Mouse (Mus musculus): ENCODE measurements around the gene Sf3b1. TPM values are rescaled to one million over a fixed set of nuclear protein-coding genes. Genes with fewer than 3 reads are reported as not detected.
A peak's percentile ranks its signal among the peaks of the same experiment; 100 is the strongest.
"Not testable (repeated sequence)": the region's sequence is repeated elsewhere in the genome, so short reads cannot be mapped to it uniquely, and the experiment has no call there.

The Sf3b1 gene
- polyA plus RNA-seq, 1 experiment from 2014 or later = 301 TPM

DNA sequence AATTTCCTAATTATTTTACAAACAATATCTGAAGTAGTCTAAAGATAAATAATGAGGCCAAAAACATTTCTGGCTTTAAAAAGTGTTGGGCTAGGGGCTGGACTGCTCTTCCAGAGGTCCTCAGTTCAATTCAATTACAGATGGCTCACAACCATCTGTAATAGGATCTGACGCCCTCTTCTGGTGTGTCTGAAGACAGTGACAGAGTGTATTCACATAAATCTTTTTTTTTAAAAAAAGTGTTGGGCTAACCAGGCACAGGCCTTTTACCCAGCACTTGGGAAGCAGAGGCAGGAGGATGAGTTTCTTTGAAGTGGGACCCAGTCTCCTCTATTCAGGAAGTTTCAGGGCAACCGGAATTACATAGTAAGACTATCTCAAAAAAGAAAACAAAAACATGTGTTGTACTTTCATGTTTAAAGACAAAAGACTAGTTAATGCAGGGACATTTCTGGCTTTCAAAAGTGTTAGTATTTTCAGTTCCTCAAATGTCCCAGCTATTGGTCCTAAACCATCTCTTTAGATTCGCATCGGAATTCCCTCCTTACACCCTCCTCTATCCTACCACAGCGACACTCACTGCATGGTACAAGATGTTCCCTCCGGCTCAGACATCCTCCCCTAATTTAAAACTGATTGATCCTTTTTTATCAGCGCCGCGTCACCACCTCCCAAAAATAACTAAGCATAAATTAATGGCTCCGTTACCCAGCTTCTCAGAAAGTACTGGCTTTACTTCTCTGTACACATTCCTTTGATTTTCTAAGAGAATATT lies 1.4 kb downstream of the Sf3b1 start:
- ATAC-seq (replicated peaks; ENCODE audit: low FRiP score) = no peak
- Histone ChIP-seq H3K9me3 (replicated peaks) (no peaks in the 10 kb centered on the region), H3K27me3 (no peaks in the 10 kb centered on the region), H3K4me3 (replicated peaks) (peak overlapping the region; percentile 87), H3K9ac (peak overlapping the region; percentile 95), H3K36me3 (peaks cover 9% of the 10 kb centered on the region; the same call in 1 of the 2 replicates), H3K4me1 (peaks cover 8% of the 10 kb centered on the region), H3K27ac (peak overlapping the region; percentile 91; the same call in 1 of the 2 replicates), H3K4me2 (peak overlapping the region; percentile 71)
- WGBS = 7% methylated on average over 10 of the region's 10 CpGs

DNA sequence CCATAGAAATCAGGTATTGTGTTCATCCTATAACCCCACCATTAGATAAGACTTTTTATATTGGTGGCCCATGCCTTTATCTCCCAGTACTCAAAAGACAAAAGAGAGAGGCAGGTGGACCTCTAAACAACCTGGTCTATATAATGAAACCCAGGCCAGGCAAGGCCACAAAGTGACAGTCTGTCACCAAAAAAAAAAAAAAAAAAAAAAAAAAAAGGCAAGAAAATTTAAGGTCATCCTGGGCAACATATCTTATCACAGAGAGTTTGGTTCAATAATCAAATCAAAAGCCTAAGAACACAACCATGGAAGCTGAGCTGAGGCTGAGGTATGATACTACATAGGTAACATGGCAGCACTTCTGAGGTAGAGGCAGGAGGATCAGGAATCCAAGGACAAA lies 5.4 kb downstream of the Sf3b1 start:
- Histone ChIP-seq H3K27ac (no peak overlapping the region), H3K9me3 (replicated peaks) (no peaks in the 10 kb centered on the region), H3K4me1 (peaks cover 8% of the 10 kb centered on the region), H3K36me3 (peaks cover 34% of the 10 kb centered on the region), H3K27me3 (no peaks in the 10 kb centered on the region), H3K4me2 (no peak overlapping the region), H3K4me3 (replicated peaks) (no peak overlapping the region), H3K9ac (no peak overlapping the region)
- ATAC-seq (replicated peaks; ENCODE audit: low FRiP score) = no peak

DNA sequence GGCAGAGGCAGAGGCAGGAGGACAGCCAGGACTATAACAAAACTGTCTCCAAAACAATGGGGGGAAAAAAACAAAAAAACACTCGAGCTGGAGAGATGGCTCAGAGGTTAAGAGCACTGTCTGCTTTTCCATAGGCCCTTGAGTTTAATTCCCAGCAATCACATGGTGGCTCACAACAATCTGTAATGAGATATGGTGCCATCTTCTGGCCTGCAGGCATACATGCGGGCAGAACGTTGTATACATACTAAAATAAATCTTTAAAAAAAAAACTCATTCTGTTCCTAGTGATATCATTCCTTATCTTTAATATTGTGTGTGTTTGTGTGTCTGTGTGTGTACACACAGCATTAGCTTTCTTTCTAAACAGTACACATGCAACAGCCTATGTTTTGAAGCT lies 14.8 kb downstream of the Sf3b1 start:
- H3K4me1 ChIP-seq = no peaks in the 10 kb centered on the region
- no peak for ATAC-seq (replicated peaks; ENCODE audit: low FRiP score)
- peaks cover 86% of the 10 kb centered on the region for H3K36me3 ChIP-seq
- no peak overlapping the region for H3K4me3 ChIP-seq (replicated peaks)
- H3K9ac ChIP-seq = no peak overlapping the region
- 71% methylated on average over 3 of the region's 3 CpGs for WGBS
- H3K9me3 ChIP-seq (replicated peaks) = no peaks in the 10 kb centered on the region
- H3K27me3 ChIP-seq = no peaks in the 10 kb centered on the region
- no peak overlapping the region for H3K4me2 ChIP-seq
- H3K27ac ChIP-seq = no peak overlapping the region

DNA sequence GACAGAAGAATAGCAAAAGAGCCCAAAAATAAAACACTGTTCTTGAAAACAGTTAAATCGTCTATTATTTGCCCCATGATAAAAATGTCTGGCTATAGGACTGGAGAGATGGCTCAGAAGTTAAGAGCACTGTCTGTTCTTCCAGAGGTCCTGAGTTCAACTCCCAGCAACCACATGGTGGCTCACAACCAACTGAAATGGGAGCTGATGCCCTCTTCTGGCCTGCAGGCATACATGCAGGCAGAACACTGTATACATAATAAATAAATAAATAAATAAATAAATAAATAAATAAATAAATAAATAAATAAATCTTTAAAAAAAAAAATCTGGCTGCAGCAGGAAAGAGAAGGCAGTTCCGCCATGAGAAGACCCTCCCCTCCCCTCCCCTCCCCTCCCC lies 19.0 kb downstream of the Sf3b1 start:
- not testable (repeated sequence) for ATAC-seq (replicated peaks; ENCODE audit: low FRiP score); H3K4me2 ChIP-seq; H3K4me3 ChIP-seq (replicated peaks); H3K9me3 ChIP-seq (replicated peaks); H3K27ac ChIP-seq; H3K4me1 ChIP-seq; H3K9ac ChIP-seq; H3K27me3 ChIP-seq
- peaks cover 85% of the 10 kb centered on the region for H3K36me3 ChIP-seq
- WGBS = 86% methylated on average over 2 of the region's 2 CpGs

DNA sequence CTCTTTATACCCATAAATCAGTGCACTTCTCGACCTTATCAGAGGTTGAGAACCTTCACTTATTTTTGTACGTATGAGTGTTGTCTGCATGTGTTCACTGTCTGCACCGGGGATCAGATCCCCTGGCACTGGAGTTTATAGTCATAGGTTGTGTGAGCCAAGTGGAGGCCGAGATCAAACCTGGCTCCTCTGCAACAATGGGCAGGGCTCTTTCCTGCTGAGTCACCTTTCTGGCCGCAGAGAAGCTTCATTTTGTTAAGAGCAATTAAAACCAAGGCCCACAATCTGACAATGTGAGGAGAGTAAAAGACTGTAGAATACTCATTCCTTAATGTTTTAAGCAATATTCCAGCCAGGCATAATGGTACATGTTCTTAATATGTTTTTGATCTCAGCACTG lies 33.7 kb downstream of the Sf3b1 start:
- Histone ChIP-seq H3K36me3 (peaks cover 88% of the 10 kb centered on the region), H3K9ac (no peak overlapping the region), H3K4me3 (replicated peaks) (no peak overlapping the region), H3K27me3 (no peaks in the 10 kb centered on the region), H3K4me2 (no peak overlapping the region), H3K4me1 (no peaks in the 10 kb centered on the region), H3K27ac (no peak overlapping the region), H3K9me3 (replicated peaks) (no peaks in the 10 kb centered on the region)
- no peak for ATAC-seq (replicated peaks; ENCODE audit: low FRiP score)
- WGBS = 87% methylated on average over 5 of the region's 5 CpGs

DNA sequence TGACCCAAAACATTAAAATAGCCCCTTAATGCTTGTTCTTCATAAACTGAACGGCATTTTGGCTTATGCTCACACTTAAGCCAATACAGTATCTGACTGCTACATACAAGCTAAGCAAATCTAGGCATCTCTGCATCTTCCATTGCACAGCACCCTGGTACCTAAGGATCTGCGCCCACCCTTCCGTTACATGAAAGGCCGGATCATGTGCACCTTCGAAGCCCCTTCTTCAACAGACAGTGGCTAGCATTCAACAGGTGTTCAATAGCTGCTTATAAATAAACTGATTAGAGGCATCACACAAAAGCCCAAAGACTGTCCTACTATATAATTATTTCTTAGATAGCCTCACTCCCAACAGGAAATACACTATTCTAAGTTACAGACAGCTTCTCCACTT lies 41.0 kb downstream of the Sf3b1 start:
- no peak overlapping the region for H3K9ac ChIP-seq
- ATAC-seq (replicated peaks; ENCODE audit: low FRiP score) = no peak
- H3K4me3 ChIP-seq (replicated peaks) = no peak overlapping the region
- WGBS = 99% methylated on average over 5 of the region's 5 CpGs
- no peaks in the 10 kb centered on the region for H3K4me1 ChIP-seq
- H3K4me2 ChIP-seq = no peak overlapping the region
- H3K27ac ChIP-seq = no peak overlapping the region
- H3K36me3 ChIP-seq = peaks cover 61% of the 10 kb centered on the region
- H3K27me3 ChIP-seq = no peaks in the 10 kb centered on the region
- no peaks in the 10 kb centered on the region for H3K9me3 ChIP-seq (replicated peaks)

DNA sequence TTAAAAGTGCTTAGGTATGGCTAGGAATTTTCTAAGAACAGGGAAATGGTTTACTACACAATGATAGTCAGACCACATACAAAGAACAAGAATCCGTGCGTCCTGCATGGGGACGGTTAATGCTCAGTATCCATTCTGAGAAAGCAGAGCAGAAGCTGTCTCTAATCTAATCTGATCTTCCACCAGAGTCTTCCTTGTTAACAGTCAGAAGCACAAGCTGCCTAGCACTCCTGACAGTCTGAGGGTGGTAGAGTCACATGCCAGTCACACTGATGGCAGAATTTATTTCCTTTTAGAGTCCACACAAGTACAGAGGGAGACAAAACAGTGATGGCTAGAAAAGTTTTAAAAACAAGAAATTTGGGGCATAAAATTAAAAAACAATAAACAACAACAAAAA lies 41.5 kb downstream of the Sf3b1 start:
- H3K4me3 ChIP-seq (replicated peaks) = no peak overlapping the region
- peaks cover 57% of the 10 kb centered on the region for H3K36me3 ChIP-seq
- no peak overlapping the region for H3K9ac ChIP-seq
- H3K4me1 ChIP-seq = no peaks in the 10 kb centered on the region
- 96% methylated on average over 3 of the region's 3 CpGs for WGBS
- no peak for ATAC-seq (replicated peaks; ENCODE audit: low FRiP score)
- H3K4me2 ChIP-seq = no peak overlapping the region
- H3K27me3 ChIP-seq = no peaks in the 10 kb centered on the region
- no peak overlapping the region for H3K27ac ChIP-seq
- H3K9me3 ChIP-seq (replicated peaks) = no peaks in the 10 kb centered on the region

DNA sequence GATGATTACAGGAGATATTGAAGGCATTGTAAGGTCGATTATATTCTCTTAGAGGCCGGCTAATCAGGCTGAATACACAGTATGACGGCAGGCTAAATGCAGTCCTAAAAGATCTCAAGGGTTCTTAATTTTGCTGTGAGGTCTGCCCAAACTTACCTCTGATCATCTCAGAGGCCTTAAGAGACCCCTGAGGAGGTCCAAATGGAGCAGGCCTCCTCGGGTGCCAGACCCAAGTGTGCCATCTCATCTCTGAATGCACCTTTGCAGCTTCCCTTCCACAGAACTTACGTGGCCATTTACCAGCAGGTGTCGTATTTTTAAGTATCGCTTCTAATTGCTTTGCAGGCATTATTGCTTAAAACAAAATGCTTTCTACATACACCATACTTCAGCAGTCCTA lies 43.1 kb downstream of the Sf3b1 start:
- H3K4me2 ChIP-seq = no peak overlapping the region
- no peaks in the 10 kb centered on the region for H3K4me1 ChIP-seq
- no peaks in the 10 kb centered on the region for H3K9me3 ChIP-seq (replicated peaks)
- H3K27me3 ChIP-seq = no peaks in the 10 kb centered on the region
- WGBS = 91% methylated on average over 7 of the region's 7 CpGs
- H3K36me3 ChIP-seq = peaks cover 42% of the 10 kb centered on the region
- no peak overlapping the region for H3K27ac ChIP-seq
- no peak for ATAC-seq (replicated peaks; ENCODE audit: low FRiP score)
- no peak overlapping the region for H3K9ac ChIP-seq
- H3K4me3 ChIP-seq (replicated peaks) = no peak overlapping the region

DNA sequence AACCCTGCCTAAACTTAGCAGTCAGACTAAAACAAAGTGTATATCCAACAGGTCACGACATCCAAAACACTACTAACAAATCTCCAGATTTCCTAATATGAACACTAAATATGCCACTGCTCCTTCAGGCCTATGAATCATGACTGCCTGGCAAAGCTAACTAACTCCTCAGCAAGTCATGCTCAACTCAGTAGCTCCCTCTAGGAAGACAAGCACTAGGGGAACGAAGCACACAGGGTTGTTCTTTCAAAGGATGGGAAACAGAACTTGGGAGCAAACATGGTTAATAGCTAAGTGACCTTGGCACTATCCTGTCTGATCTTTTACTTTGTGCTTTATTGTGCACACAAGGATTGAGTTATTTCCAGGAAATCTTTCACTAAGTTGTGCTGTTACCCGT lies 43.9 kb downstream of the Sf3b1 start:
- ATAC-seq (replicated peaks; ENCODE audit: low FRiP score) = no peak; the same call in 1 of the 2 replicates
- Histone ChIP-seq H3K36me3 (peaks cover 39% of the 10 kb centered on the region), H3K27ac (no peak overlapping the region), H3K9me3 (replicated peaks) (no peaks in the 10 kb centered on the region), H3K27me3 (no peaks in the 10 kb centered on the region), H3K4me3 (replicated peaks) (no peak overlapping the region), H3K4me2 (no peak overlapping the region), H3K4me1 (no peaks in the 10 kb centered on the region), H3K9ac (no peak overlapping the region)
- 68% methylated on average over 3 of the region's 3 CpGs for WGBS

DNA sequence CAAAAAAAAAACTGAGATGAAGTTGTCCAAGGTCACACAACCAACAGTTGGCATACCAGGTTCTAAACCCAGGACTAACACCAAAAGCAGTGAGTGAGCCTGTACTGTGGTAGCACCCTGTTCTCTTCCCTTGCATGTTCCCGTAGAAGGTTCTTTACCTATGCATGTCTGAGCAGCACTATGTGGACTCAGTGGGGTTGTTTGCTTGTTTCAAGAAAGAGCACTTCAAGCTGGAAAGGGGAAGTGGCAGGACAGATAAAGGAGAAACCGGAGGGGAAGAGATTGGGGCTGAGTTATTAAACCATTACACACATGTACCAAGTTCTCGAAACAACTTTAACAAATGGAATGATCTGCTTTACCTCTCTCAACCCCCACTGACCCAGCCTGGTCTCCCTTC lies 44.6 kb downstream of the Sf3b1 start:
- Histone ChIP-seq H3K9me3 (replicated peaks) (no peaks in the 10 kb centered on the region), H3K36me3 (peaks cover 34% of the 10 kb centered on the region), H3K27ac (no peak overlapping the region), H3K4me1 (no peaks in the 10 kb centered on the region), H3K27me3 (no peaks in the 10 kb centered on the region), H3K4me2 (no peak overlapping the region), H3K9ac (no peak overlapping the region), H3K4me3 (replicated peaks) (no peak overlapping the region)
- WGBS = 95% methylated on average over 3 of the region's 3 CpGs
- ATAC-seq (replicated peaks; ENCODE audit: low FRiP score) = no peak

DNA sequence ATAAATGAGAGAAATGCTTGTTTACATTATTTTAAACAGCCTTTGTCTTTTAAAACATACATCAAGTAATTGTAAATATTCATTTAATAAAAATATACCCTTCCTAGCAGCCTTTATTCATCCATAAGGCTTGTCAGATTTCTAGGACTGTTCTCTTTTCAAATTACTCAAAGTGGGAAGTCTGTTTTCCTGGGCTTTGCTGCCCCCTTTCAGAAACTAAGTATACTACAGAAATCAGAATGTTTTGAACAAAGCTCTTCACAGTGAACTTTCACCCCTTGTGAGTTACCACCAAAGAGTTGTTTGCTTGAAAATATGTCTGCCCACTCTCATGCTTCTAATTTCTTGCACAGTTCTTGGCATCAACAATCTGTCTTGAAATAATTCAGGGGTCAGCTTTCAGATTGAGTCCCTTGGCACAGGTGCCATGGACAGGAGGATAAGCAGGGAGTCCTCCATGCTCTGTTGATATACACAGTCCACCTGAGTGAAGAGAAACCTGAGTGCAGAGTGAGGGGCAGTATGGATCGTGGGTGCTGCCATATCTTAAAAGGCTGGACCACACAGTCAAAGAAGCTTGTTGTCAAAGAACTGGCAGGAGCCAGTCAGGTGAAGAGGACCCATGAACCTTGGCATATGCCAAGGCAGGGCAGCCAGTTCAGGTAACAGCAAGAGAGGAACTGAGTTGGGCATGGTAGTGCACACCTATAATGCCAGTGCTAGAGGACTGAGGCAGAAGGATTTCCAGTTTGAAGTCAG lies 47.9 kb downstream of the Sf3b1 start:
- Histone ChIP-seq H3K27me3 (no peaks in the 10 kb centered on the region), H3K4me2 (no peak overlapping the region), H3K36me3 (peaks cover 5% of the 10 kb centered on the region), H3K4me1 (no peaks in the 10 kb centered on the region), H3K4me3 (replicated peaks) (no peak overlapping the region), H3K9me3 (replicated peaks) (no peaks in the 10 kb centered on the region), H3K9ac (no peak overlapping the region), H3K27ac (no peak overlapping the region)
- 56% methylated on average over 1 of the region's 1 CpGs for WGBS
- ATAC-seq (replicated peaks; ENCODE audit: low FRiP score) = 0 out of 2 replicates have a peak, but pooled peaks have one; percentile 40

DNA sequence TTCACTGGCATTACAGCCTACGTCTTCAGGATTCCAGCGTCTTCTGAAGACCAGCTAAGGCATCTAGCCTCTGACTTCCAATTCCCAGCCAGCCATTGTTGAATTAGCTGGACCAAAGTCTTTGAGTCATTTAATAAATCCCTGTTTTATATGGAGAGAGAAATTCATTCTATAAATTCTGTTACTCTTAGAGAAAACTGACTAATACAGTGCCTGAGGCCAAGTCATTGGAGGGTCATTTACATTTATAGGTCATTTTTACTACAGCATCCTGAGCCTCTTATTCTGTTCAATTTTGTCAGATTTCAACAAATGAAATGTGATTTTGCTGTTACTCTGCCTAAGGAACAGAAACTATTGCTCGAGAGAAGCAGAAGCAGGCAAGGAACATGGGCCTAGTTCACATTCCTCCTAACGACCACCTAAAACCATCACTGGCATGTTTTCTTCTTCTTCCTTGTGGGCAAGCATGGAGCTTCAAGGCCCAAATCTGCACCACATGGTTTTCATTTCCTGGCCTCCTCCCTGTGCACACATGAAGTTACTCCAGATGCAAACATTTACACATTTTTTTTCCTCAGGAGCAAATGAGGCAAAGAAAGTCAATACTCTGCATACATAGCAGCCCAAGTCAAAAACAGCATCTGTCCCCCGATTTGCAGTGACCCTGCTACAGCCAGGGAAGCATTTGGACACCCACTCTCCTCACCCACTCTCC lies 55.4 kb downstream of the Sf3b1 start:
- no peak for ATAC-seq (replicated peaks; ENCODE audit: low FRiP score)
- Histone ChIP-seq H3K4me3 (replicated peaks) (no peak overlapping the region), H3K27ac (no peak overlapping the region), H3K27me3 (no peaks in the 10 kb centered on the region), H3K9me3 (replicated peaks) (no peaks in the 10 kb centered on the region; the same call in 1 of the 2 replicates), H3K4me1 (no peaks in the 10 kb centered on the region), H3K36me3 (no peaks in the 10 kb centered on the region), H3K9ac (no peak overlapping the region), H3K4me2 (no peak overlapping the region)
- WGBS = 83% methylated on average over 5 of the region's 5 CpGs

Measured in kidney, embryonic 15.5 days (tissue).